Mouse (Mus musculus): Measurements from ENCODE around the gene Cd24a. TPM values are rescaled to one million over a fixed set of nuclear protein-coding genes. Genes with fewer than 3 reads are reported as not detected.

The Cd24a gene
- polyA plus RNA-seq, 1 experiment from 2014 or later: 204 TPM

- no peak overlapping the region for H3K9ac ChIP-seq
- peak; percentile 59; the same call in 1 of the 2 replicates for ATAC-seq (ENCODE audit: borderline replicate concordance, extremely low read depth, low FRiP score, low TSS enrichment)
- no peaks in the 10 kb centered on the region for H3K36me3 ChIP-seq
- H3K9me3 ChIP-seq: no peaks in the 10 kb centered on the region
- H3K4me3 ChIP-seq: no peak overlapping the region
- no peaks in the 10 kb centered on the region for H3K4me1 ChIP-seq
- no peak overlapping the region for H3K27ac ChIP-seq
- no peak overlapping the region for H3K4me2 ChIP-seq
- no peaks in the 10 kb centered on the region for H3K27me3 ChIP-seq
- 72% methylated on average over 5 of the region's 5 CpGs for WGBS
Measured at GRCm38 (mm10) chr10:43609507-43609906, 31.4 kb downstream of the Cd24a start.

GRCm38 (mm10) chr10:43609958-43610357, 31.9 kb downstream of the Cd24a start:
- H3K27me3 ChIP-seq: no peaks in the 10 kb centered on the region
- H3K27ac ChIP-seq: no peak overlapping the region
- no peaks in the 10 kb centered on the region for H3K4me1 ChIP-seq
- no peak overlapping the region for H3K4me2 ChIP-seq
- no peak overlapping the region for H3K4me3 ChIP-seq
- H3K36me3 ChIP-seq: no peaks in the 10 kb centered on the region
- no peak for ATAC-seq (ENCODE audit: borderline replicate concordance, extremely low read depth, low FRiP score, low TSS enrichment)
- no peak overlapping the region for H3K9ac ChIP-seq
- H3K9me3 ChIP-seq: no peaks in the 10 kb centered on the region
- 77% methylated on average over 2 of the region's 2 CpGs for WGBS

- H3K9me3 ChIP-seq: no peaks in the 10 kb centered on the region
- no peak overlapping the region for H3K27ac ChIP-seq
- no peak overlapping the region for H3K4me3 ChIP-seq
- ATAC-seq (ENCODE audit: borderline replicate concordance, extremely low read depth, low FRiP score, low TSS enrichment): no peak
- H3K27me3 ChIP-seq: no peaks in the 10 kb centered on the region
- no peak overlapping the region for H3K4me2 ChIP-seq
- H3K4me1 ChIP-seq: no peaks in the 10 kb centered on the region
- H3K9ac ChIP-seq: no peak overlapping the region
- no peaks in the 10 kb centered on the region for H3K36me3 ChIP-seq
Measured at GRCm38 (mm10) chr10:43611081-43611480, 33.0 kb downstream of the Cd24a start.

- no peak for ATAC-seq (ENCODE audit: borderline replicate concordance, extremely low read depth, low FRiP score, low TSS enrichment)
- 2% methylated on average over 6 of the region's 6 CpGs for WGBS
- peak overlapping the region; percentile 36 for H3K4me2 ChIP-seq
- H3K36me3 ChIP-seq: no peaks in the 10 kb centered on the region
- no peaks in the 10 kb centered on the region for H3K9me3 ChIP-seq
- H3K4me1 ChIP-seq: peaks cover 10% of the 10 kb centered on the region
- H3K4me3 ChIP-seq: no peak overlapping the region
- H3K9ac ChIP-seq: no peak overlapping the region
- H3K27me3 ChIP-seq: no peaks in the 10 kb centered on the region
- no peak overlapping the region; the same call in 1 of the 2 replicates for H3K27ac ChIP-seq
Measured at GRCm38 (mm10) chr10:43619059-43619531, 41.0 kb downstream of the Cd24a start.

GRCm38 (mm10) chr10:43619939-43620338, 41.9 kb downstream of the Cd24a start:
- no peak overlapping the region for H3K9ac ChIP-seq
- no peaks in the 10 kb centered on the region for H3K36me3 ChIP-seq
- H3K9me3 ChIP-seq: no peaks in the 10 kb centered on the region
- ATAC-seq (ENCODE audit: borderline replicate concordance, extremely low read depth, low FRiP score, low TSS enrichment): no peak
- 74% methylated on average over 2 of the region's 2 CpGs for WGBS
- H3K4me3 ChIP-seq: no peak overlapping the region
- peaks cover 10% of the 10 kb centered on the region for H3K4me1 ChIP-seq
- no peak overlapping the region for H3K27ac ChIP-seq
- H3K27me3 ChIP-seq: no peaks in the 10 kb centered on the region
- no peak overlapping the region for H3K4me2 ChIP-seq

- 90% methylated on average over 8 of the region's 8 CpGs for WGBS
- Histone ChIP-seq H3K27me3 (no peaks in the 10 kb centered on the region), H3K36me3 (no peaks in the 10 kb centered on the region), H3K9me3 (no peaks in the 10 kb centered on the region), H3K4me1 (peaks cover 8% of the 10 kb centered on the region), H3K9ac (no peak overlapping the region), H3K4me3 (no peak overlapping the region), H3K27ac (no peak overlapping the region), H3K4me2 (no peak overlapping the region)
- ATAC-seq (ENCODE audit: borderline replicate concordance, extremely low read depth, low FRiP score, low TSS enrichment): no peak
Measured at GRCm38 (mm10) chr10:43623510-43623909, 45.4 kb downstream of the Cd24a start.

GRCm38 (mm10) chr10:43624362-43624761, 46.3 kb downstream of the Cd24a start:
- H3K4me2 ChIP-seq: no peak overlapping the region
- WGBS: 72% methylated on average over 5 of the region's 5 CpGs

GRCm38 (mm10) chr10:43624791-43625398, 46.8 kb downstream of the Cd24a start:
- H3K27ac ChIP-seq: no peak overlapping the region
- H3K4me1 ChIP-seq: no peaks in the 10 kb centered on the region
- no peaks in the 10 kb centered on the region for H3K9me3 ChIP-seq
- no peak overlapping the region for H3K4me3 ChIP-seq
- H3K27me3 ChIP-seq: no peaks in the 10 kb centered on the region
- ATAC-seq (ENCODE audit: borderline replicate concordance, extremely low read depth, low FRiP score, low TSS enrichment): no peak
- H3K36me3 ChIP-seq: no peaks in the 10 kb centered on the region
- no peak overlapping the region for H3K4me2 ChIP-seq
- H3K9ac ChIP-seq: no peak overlapping the region
- WGBS: 62% methylated on average over 2 of the region's 2 CpGs

More at GRCm38 (mm10) chr10:43624362-43624761, 46.3 kb downstream of the Cd24a start:
- no peaks in the 10 kb centered on the region for H3K9me3 ChIP-seq
- H3K27me3 ChIP-seq: no peaks in the 10 kb centered on the region
- ATAC-seq (ENCODE audit: borderline replicate concordance, extremely low read depth, low FRiP score, low TSS enrichment): no peak
- no peak overlapping the region for H3K4me3 ChIP-seq
- H3K9ac ChIP-seq: no peak overlapping the region
- H3K36me3 ChIP-seq: no peaks in the 10 kb centered on the region
- no peaks in the 10 kb centered on the region; the same call in 1 of the 2 replicates for H3K4me1 ChIP-seq
- H3K27ac ChIP-seq: no peak overlapping the region

GRCm38 (mm10) chr10:43625578-43625977, 47.5 kb downstream of the Cd24a start:
- H3K27ac ChIP-seq: no peak overlapping the region
- H3K4me2 ChIP-seq: no peak overlapping the region
- H3K27me3 ChIP-seq: no peaks in the 10 kb centered on the region
- no peaks in the 10 kb centered on the region for H3K4me1 ChIP-seq
- WGBS: 62% methylated on average over 2 of the region's 2 CpGs
- ATAC-seq (ENCODE audit: borderline replicate concordance, extremely low read depth, low FRiP score, low TSS enrichment): no peak
- H3K36me3 ChIP-seq: no peaks in the 10 kb centered on the region
- no peak overlapping the region for H3K4me3 ChIP-seq
- no peak overlapping the region for H3K9ac ChIP-seq
- no peaks in the 10 kb centered on the region for H3K9me3 ChIP-seq

GRCm38 (mm10) chr10:43629216-43629615, 51.1 kb downstream of the Cd24a start:
- no peaks in the 10 kb centered on the region for H3K36me3 ChIP-seq

GRCm38 (mm10) chr10:43629857-43630256, 51.8 kb downstream of the Cd24a start:
- no peak overlapping the region for H3K4me2 ChIP-seq
- H3K27ac ChIP-seq: no peak overlapping the region
- H3K36me3 ChIP-seq: no peaks in the 10 kb centered on the region
- no peak overlapping the region for H3K9ac ChIP-seq
- no peaks in the 10 kb centered on the region for H3K4me1 ChIP-seq
- no peak overlapping the region for H3K4me3 ChIP-seq
- no peaks in the 10 kb centered on the region for H3K27me3 ChIP-seq
- ATAC-seq (ENCODE audit: borderline replicate concordance, extremely low read depth, low FRiP score, low TSS enrichment): peak; percentile 84
- no peaks in the 10 kb centered on the region for H3K9me3 ChIP-seq

More at GRCm38 (mm10) chr10:43629216-43629615, 51.1 kb downstream of the Cd24a start:
- Histone ChIP-seq H3K4me1 (no peaks in the 10 kb centered on the region), H3K9me3 (no peaks in the 10 kb centered on the region), H3K4me2 (no peak overlapping the region), H3K27ac (no peak overlapping the region), H3K27me3 (no peaks in the 10 kb centered on the region), H3K9ac (no peak overlapping the region), H3K4me3 (no peak overlapping the region)
- WGBS: 47% methylated on average over 5 of the region's 5 CpGs
- ATAC-seq (ENCODE audit: borderline replicate concordance, extremely low read depth, low FRiP score, low TSS enrichment): no peak

GRCm38 (mm10) chr10:43630634-43631033, 52.5 kb downstream of the Cd24a start:
- no peaks in the 10 kb centered on the region for H3K9me3 ChIP-seq
- H3K27me3 ChIP-seq: no peaks in the 10 kb centered on the region
- H3K4me3 ChIP-seq: no peak overlapping the region
- H3K9ac ChIP-seq: no peak overlapping the region
- H3K4me2 ChIP-seq: no peak overlapping the region
- ATAC-seq (ENCODE audit: borderline replicate concordance, extremely low read depth, low FRiP score, low TSS enrichment): no peak
- WGBS: 59% methylated on average over 4 of the region's 4 CpGs
- H3K36me3 ChIP-seq: no peaks in the 10 kb centered on the region
- H3K4me1 ChIP-seq: no peaks in the 10 kb centered on the region
- no peak overlapping the region for H3K27ac ChIP-seq

- H3K36me3 ChIP-seq: no peaks in the 10 kb centered on the region
- H3K4me2 ChIP-seq: no peak overlapping the region
- H3K27me3 ChIP-seq: no peaks in the 10 kb centered on the region
- H3K9ac ChIP-seq: no peak overlapping the region
- H3K9me3 ChIP-seq: no peaks in the 10 kb centered on the region
- H3K27ac ChIP-seq: no peak overlapping the region
- no peak overlapping the region for H3K4me3 ChIP-seq
- no peak for ATAC-seq (ENCODE audit: borderline replicate concordance, extremely low read depth, low FRiP score, low TSS enrichment)
- no peaks in the 10 kb centered on the region for H3K4me1 ChIP-seq
Measured at GRCm38 (mm10) chr10:43631049-43631448, 53.0 kb downstream of the Cd24a start.
